Mouse (Mus musculus): Measurements from ENCODE around the gene Krt2. TPM values are rescaled to one million over a fixed set of nuclear protein-coding genes. Genes with fewer than 3 reads are reported as not detected.

Krt2 gene
- polyA plus RNA-seq, 1 experiment from 2014 or later, result not detected

DNA sequence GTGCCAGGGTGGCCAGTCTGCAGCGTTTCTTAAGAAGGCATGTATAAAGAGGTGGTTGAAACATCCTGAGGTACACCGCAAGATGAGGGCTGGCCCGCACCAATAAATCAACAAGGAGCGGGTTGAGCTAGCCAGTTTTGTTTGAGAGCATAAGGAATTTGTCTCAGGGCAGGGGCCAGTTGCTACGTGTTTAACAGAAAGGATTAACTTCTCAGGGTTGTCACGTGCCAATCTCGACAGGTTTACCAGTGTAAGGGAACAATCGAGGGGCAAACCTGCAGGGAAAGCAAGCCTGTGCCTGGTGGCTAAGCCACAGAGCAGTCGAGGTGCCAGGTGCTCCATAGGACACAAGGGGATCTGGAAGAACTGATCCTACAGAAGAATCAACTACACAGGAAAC lies 25.2 kb upstream of the Krt2 start:
- Histone ChIP-seq H3K4me2 (no peak overlapping the region), H3K9me3 (replicated peaks) (no peaks in the 10 kb centered on the region), H3K27ac (no peak overlapping the region), H3K36me3 (no peaks in the 10 kb centered on the region), H3K4me3 (no peak overlapping the region), H3K9ac (no peak overlapping the region), H3K4me1 (replicated peaks) (peaks cover 10% of the 10 kb centered on the region), H3K27me3 (peaks cover 51% of the 10 kb centered on the region)
- ATAC-seq (replicated peaks; ENCODE audit: insufficient number of reproducible peaks, insufficient read depth, low FRiP score, low read depth), result no peak
- 59% methylated on average over 9 of the region's 9 CpGs for WGBS

DNA sequence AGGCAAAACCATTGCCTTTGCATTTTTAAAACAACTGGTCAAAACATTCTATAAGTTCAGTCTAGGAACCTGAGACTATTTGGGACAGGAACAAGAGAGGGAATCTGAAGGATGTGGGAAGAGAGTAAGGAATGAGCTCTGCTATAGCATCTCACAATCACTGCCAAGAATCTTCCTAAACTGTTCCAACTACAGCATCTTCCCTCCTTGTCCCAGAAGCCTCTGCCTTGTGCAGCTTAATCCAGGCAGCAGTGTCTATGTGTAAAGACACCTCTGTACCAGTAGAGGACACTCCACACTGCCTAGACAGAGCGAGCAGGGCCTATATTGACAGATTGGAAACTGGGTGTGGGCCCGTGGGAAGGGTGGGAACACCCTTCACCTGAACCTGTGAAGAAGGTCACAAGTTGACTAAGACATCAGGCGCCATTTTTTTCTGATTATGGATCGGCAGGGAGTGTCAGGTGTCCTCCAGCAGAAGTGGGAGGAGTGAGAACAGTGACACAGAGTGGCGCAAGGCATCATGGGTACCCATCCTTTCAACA lies 16.9 kb upstream of the Krt2 start:
- WGBS, result 61% methylated on average over 5 of the region's 5 CpGs
- no peak overlapping the region for H3K9ac ChIP-seq
- no peak overlapping the region for H3K27ac ChIP-seq
- H3K4me3 ChIP-seq, result no peak overlapping the region
- no peaks in the 10 kb centered on the region for H3K36me3 ChIP-seq
- H3K9me3 ChIP-seq (replicated peaks), result no peaks in the 10 kb centered on the region
- peaks cover 12% of the 10 kb centered on the region for H3K27me3 ChIP-seq
- H3K4me1 ChIP-seq (replicated peaks), result no peaks in the 10 kb centered on the region
- H3K4me2 ChIP-seq, result no peak overlapping the region
- no peak for ATAC-seq (replicated peaks; ENCODE audit: insufficient number of reproducible peaks, insufficient read depth, low FRiP score, low read depth)

DNA sequence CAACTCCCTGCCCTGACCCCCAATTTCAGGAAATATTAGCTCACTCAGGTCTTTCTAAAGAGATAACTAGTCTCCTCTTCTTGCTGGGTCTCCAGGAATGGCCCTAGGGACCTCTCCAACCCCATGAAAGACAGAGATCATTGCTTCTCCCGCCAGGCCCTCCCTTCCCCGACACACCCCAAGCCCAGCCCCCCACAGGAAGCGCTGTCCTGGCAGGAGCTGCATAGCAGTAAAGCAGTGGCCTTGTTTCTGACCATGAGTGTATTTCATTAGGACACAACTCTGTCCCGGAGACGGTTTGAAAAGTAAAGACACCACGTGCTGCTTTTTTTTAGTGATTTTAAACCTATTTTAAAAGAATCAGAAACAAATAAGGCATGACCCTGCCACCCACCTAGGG lies 15.2 kb upstream of the Krt2 start:
- WGBS, result 35% methylated on average over 6 of the region's 6 CpGs
- no peak for ATAC-seq (replicated peaks; ENCODE audit: insufficient number of reproducible peaks, insufficient read depth, low FRiP score, low read depth)

GRCm38 (mm10) chr15:101829441-101829840 lies 11.5 kb upstream of the Krt2 start:
- Histone ChIP-seq H3K27ac (no peak overlapping the region), H3K4me3 (no peak overlapping the region), H3K9me3 (replicated peaks) (no peaks in the 10 kb centered on the region), H3K9ac (no peak overlapping the region), H3K27me3 (peaks cover 13% of the 10 kb centered on the region), H3K4me2 (no peak overlapping the region), H3K4me1 (replicated peaks) (no peaks in the 10 kb centered on the region), H3K36me3 (no peaks in the 10 kb centered on the region)
- WGBS, result 65% methylated on average over 5 of the region's 5 CpGs
- no peak for ATAC-seq (replicated peaks; ENCODE audit: insufficient number of reproducible peaks, insufficient read depth, low FRiP score, low read depth)

More for the DNA sequence above, 15.2 kb upstream of the Krt2 start:
- Histone ChIP-seq H3K4me2 (no peak overlapping the region), H3K9ac (no peak overlapping the region), H3K27me3 (peaks cover under 1% of the 10 kb centered on the region; the same call in 1 of the 2 replicates), H3K9me3 (replicated peaks) (no peaks in the 10 kb centered on the region), H3K4me3 (no peak overlapping the region), H3K4me1 (replicated peaks) (no peaks in the 10 kb centered on the region), H3K36me3 (no peaks in the 10 kb centered on the region), H3K27ac (no peak overlapping the region)

DNA sequence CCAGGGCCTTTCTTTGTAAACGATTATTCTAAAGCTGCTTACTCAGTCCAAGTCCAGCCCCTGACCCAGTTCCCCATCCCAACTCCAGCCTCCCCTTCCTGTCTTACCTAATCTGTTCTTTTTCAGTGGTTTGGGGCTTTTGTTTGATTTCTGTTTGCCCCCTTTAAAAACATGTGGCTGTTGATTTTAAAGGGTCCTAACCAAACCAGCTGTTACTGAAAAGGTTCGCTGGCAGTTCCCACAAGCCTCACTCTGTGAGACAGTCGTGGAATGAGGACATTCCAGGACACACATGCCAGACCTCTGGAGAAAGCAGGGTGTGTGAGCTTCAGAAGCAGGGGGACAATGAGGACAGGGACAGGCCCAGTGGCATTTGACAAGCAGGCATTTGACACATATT lies 3.8 kb upstream of the Krt2 start:
- Histone ChIP-seq H3K9ac (no peak overlapping the region), H3K4me1 (replicated peaks) (no peaks in the 10 kb centered on the region), H3K4me2 (no peak overlapping the region), H3K27me3 (peaks cover 24% of the 10 kb centered on the region), H3K9me3 (replicated peaks) (no peaks in the 10 kb centered on the region), H3K4me3 (no peak overlapping the region), H3K36me3 (no peaks in the 10 kb centered on the region), H3K27ac (no peak overlapping the region)
- ATAC-seq (replicated peaks; ENCODE audit: insufficient number of reproducible peaks, insufficient read depth, low FRiP score, low read depth), result no peak
- 19% methylated on average over 3 of the region's 3 CpGs for WGBS

DNA sequence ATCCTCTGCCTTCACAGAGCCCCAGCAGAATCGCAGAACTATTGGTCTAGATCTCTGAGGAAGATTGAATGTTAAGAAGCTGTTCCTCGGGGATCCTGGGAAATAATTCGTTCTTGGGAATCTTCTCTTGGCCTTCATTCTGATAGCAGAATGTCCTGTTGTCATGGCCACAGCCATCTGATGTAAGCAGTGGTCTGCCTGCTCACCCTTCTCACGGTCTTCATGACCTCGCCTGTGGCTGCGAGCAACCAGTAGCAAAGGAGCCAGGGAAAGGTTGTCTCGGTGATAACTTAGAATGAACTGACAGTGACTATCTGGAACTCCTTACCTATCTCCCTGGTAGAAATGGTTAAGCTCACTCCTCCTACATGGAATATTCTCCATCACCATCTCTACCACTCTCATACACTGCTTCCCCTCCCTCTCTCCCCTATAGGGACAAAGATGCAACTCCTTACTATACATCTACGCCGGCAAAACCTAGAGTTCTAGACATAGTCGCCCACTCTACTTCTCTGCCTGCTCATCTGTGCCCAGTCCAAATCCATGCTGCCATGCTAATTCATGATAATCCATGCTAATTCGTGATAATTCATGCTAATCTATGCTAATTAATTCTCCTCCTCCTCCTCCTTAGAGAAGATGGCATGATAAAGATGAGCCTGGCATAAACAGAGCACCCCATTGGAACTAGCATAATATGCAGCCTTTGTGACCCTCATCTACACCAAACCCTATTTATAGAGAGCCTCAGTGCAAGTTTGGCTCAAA lies 14.7 kb downstream of the Krt2 start:
- WGBS, result 75% methylated on average over 11 of the region's 11 CpGs
- Histone ChIP-seq H3K4me1 (replicated peaks) (no peaks in the 10 kb centered on the region), H3K9ac (no peak overlapping the region), H3K27me3 (peaks cover 28% of the 10 kb centered on the region), H3K9me3 (replicated peaks) (no peaks in the 10 kb centered on the region), H3K27ac (no peak overlapping the region), H3K4me2 (no peak overlapping the region), H3K4me3 (no peak overlapping the region), H3K36me3 (no peaks in the 10 kb centered on the region)
- no peak for ATAC-seq (replicated peaks; ENCODE audit: insufficient number of reproducible peaks, insufficient read depth, low FRiP score, low read depth)

GRCm38 (mm10) chr15:101802296-101802835 lies 15.6 kb downstream of the Krt2 start, which contains the start of gene Krt73:
Gene Krt73 (minus strand): TSS chr15:101802346.
- Histone ChIP-seq H3K4me3 (no peak within 1 kb of the TSS), H3K27me3 (peaks cover 30% of the 10 kb centered on the region), H3K4me2 (no peak within 1 kb of the TSS), H3K9ac (no peak within 1 kb of the TSS), H3K27ac (no peak within 1 kb of the TSS), H3K4me1 (replicated peaks) (no peaks in the 10 kb centered on the region), H3K9me3 (replicated peaks) (no peaks in the 10 kb centered on the region), H3K36me3 (no peaks in the 10 kb centered on the region)
- WGBS, result 64% methylated on average over 6 of the region's 6 CpGs
- ATAC-seq (replicated peaks; ENCODE audit: insufficient number of reproducible peaks, insufficient read depth, low FRiP score, low read depth), result no peak

GRCm38 (mm10) chr15:101790867-101791266 lies 27.1 kb downstream of the Krt2 start:
- no peaks in the 10 kb centered on the region for H3K9me3 ChIP-seq (replicated peaks)
- no peak overlapping the region for H3K4me3 ChIP-seq
- H3K4me1 ChIP-seq (replicated peaks), result no peaks in the 10 kb centered on the region
- H3K27me3 ChIP-seq, result peaks cover 46% of the 10 kb centered on the region
- WGBS, result 19% methylated on average over 3 of the region's 3 CpGs
- no peak for ATAC-seq (replicated peaks; ENCODE audit: insufficient number of reproducible peaks, insufficient read depth, low FRiP score, low read depth)
- no peak overlapping the region for H3K27ac ChIP-seq
- no peaks in the 10 kb centered on the region for H3K36me3 ChIP-seq
- no peak overlapping the region for H3K4me2 ChIP-seq
- H3K9ac ChIP-seq, result no peak overlapping the region

- no peaks in the 10 kb centered on the region for H3K36me3 ChIP-seq
- no peak within 1 kb of the TSS for H3K9ac ChIP-seq
- no peak within 1 kb of the TSS for H3K4me2 ChIP-seq
- H3K27ac ChIP-seq, result no peak within 1 kb of the TSS
- peaks cover 20% of the 10 kb centered on the region for H3K27me3 ChIP-seq
- H3K4me1 ChIP-seq (replicated peaks), result no peaks in the 10 kb centered on the region
- WGBS, result 84% methylated on average over 18 of the region's 18 CpGs
- ATAC-seq (replicated peaks; ENCODE audit: insufficient number of reproducible peaks, insufficient read depth, low FRiP score, low read depth), result no peak
- H3K4me3 ChIP-seq, result no peak within 1 kb of the TSS
- H3K9me3 ChIP-seq (replicated peaks), result no peaks in the 10 kb centered on the region
Observed at GRCm38 (mm10) chr15:101786360-101786759, 31.6 kb downstream of the Krt2 start, which contains the start of gene Krt72. Gene Krt72 (minus strand): TSS chr15:101786460.

- no peaks in the 10 kb centered on the region for H3K36me3 ChIP-seq
- H3K27ac ChIP-seq, result no peak overlapping the region
- H3K9ac ChIP-seq, result no peak overlapping the region
- H3K4me2 ChIP-seq, result no peak overlapping the region
- no peak for ATAC-seq (replicated peaks; ENCODE audit: insufficient number of reproducible peaks, insufficient read depth, low FRiP score, low read depth)
- H3K4me1 ChIP-seq (replicated peaks), result no peaks in the 10 kb centered on the region
- H3K27me3 ChIP-seq, result peaks cover 34% of the 10 kb centered on the region
- H3K9me3 ChIP-seq (replicated peaks), result no peaks in the 10 kb centered on the region
- 66% methylated on average over 10 of the region's 10 CpGs for WGBS
- no peak overlapping the region for H3K4me3 ChIP-seq
Observed at GRCm38 (mm10) chr15:101773420-101773819, 44.5 kb downstream of the Krt2 start.

DNA sequence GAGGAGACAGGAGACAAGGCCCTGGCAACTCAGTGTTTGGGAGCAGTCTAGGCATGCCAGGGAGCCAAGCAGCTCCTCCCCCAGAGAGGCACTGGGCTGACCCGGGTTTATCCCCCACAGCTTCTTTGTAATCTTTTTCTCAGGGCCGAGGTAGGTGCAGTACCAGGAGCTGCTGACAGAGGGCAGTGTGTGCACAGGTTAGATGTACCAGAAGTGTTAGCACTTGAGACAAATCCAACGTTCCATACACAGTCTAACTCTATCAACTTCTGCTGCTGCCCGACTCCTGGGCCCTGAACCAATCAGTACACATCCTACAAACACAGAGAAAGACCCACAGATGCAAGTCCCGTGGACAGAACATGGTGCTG lies 45.3 kb downstream of the Krt2 start:
- Histone ChIP-seq H3K36me3 (no peaks in the 10 kb centered on the region), H3K9me3 (replicated peaks) (no peaks in the 10 kb centered on the region), H3K4me3 (no peak overlapping the region), H3K4me1 (replicated peaks) (no peaks in the 10 kb centered on the region), H3K27ac (no peak overlapping the region), H3K27me3 (peaks cover 34% of the 10 kb centered on the region), H3K9ac (no peak overlapping the region), H3K4me2 (no peak overlapping the region)
- 2% methylated on average over 5 of the region's 5 CpGs for WGBS
- peak; percentile 27; the same call in 1 of the 2 replicates for ATAC-seq (replicated peaks; ENCODE audit: insufficient number of reproducible peaks, insufficient read depth, low FRiP score, low read depth)

Measured in heart, embryonic 15.5 days (tissue).